Mouse (Mus musculus) kidney, adult 2 months (tissue): ENCODE results near the gene Trak1. TPM values are rescaled to one million over a fixed set of nuclear protein-coding genes. Genes with fewer than 3 reads are reported as not detected.
"Not testable (repeated sequence)": the region's sequence is repeated elsewhere in the genome, so short reads cannot be mapped to it uniquely, and the experiment has no call there.

Source experiments
- DNase-seq: peaks from one replicate; pipeline ENCODE4 v3.0.0; 2021
- H3K27ac ChIP-seq: fragments of 200-500 bp; 2 replicates; pipeline ENCODE4 v1.5.1; 2012; ENCODE audit warnings: low read depth, low read length, control low read depth, inconsistent platforms; ENCODE audit not compliant: insufficient read depth
- H3K27me3 ChIP-seq: fragments of 200-500 bp; replicated peaks from 2 replicates; pipeline ENCODE4 v1.6.1; 2012; ENCODE audit warnings: mild to moderate bottlenecking, moderate library complexity, low read length, inconsistent platforms; ENCODE audit not compliant: control insufficient read depth, insufficient read depth
- H3K36me3 ChIP-seq: fragments of 200-500 bp; 2 replicates; pipeline ENCODE4 v1.6.1; 2012; ENCODE audit warnings: mild to moderate bottlenecking, moderate library complexity, low read length, inconsistent platforms; ENCODE audit not compliant: control insufficient read depth, insufficient read depth
- H3K4me1 ChIP-seq: fragments of 200-500 bp; 2 replicates; pipeline ENCODE4 v1.6.1; 2011; ENCODE audit warnings: low read length; ENCODE audit not compliant: control insufficient read depth, insufficient read depth
- H3K4me3 ChIP-seq: fragments of 200-500 bp; 2 replicates; pipeline ENCODE4 v1.5.1; 2011; ENCODE audit warnings: mild to moderate bottlenecking, low read depth, low read length, control low read depth; ENCODE audit not compliant: insufficient read depth
- CTCF ChIP-seq: fragments of 200-500 bp; conservative IDR thresholded peaks from 2 replicates; pipeline ENCODE4 v1.5.1; 2011; ENCODE audit warnings: low read depth, mild to moderate bottlenecking, control low read depth, low read length, moderate library complexity, mixed read lengths; ENCODE audit not compliant: insufficient read depth, insufficient read length
- POLR2A ChIP-seq: fragments of 200-500 bp; IDR thresholded peaks from one replicate; pipeline ENCODE4 v1.6.1; 2011; ENCODE audit warnings: low read depth, low read length, control low read depth
- WGBS: fragments of 180-500 bp; shearing (Covaris S2); methylation state at CpG from one replicate; pipeline ENCODE4 v1.1.7; 2018; 5-methylcytosine and 5-hydroxymethylcytosine counted together
- polyA plus RNA-seq: library from polyadenylated mRNA; depleted of rRNA; stranded (reverse); fragments of >200 nt; gene quantifications from 2 replicates; pipeline ENCODE4 v1.2.3, GENCODE M21; 2012

Trak1 gene
- polyA plus RNA-seq, 1 experiment, result 65.1 TPM

DNA sequence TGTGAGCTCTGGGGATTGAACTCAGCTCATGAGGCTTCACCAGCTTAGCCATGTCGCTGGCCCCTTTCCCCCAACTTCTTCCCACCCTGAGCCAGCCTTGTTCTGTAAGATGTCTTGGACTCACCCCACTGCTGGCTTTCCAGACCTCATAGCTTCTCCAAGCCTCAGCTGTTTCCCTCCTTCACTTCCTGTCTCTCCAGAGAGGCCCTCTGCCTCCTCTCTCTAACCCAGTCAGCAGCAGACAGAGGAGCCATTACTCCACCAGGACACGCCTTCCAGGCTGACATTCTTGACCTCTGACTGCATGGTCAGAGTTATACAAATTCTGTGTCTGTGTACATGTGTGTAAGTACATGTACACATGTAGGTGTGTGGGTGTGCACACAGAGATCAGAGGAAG is 23.1 kb downstream of the Trak1 start:
- no peaks in the 10 kb centered on the region for H3K36me3 ChIP-seq
- H3K27ac ChIP-seq, result no peak overlapping the region
- TF ChIP-seq POLR2A, result no peak
- no peak for TF ChIP-seq CTCF
- H3K4me1 ChIP-seq, result peaks cover 14% of the 10 kb centered on the region
- H3K4me3 ChIP-seq, result no peak overlapping the region
- DNase-seq, result no peak
- H3K27me3 ChIP-seq, result no peaks in the 10 kb centered on the region
- WGBS, result 70% methylated on average over 2 of the region's 2 CpGs

GRCm38 (mm10) chr9:121321118-121321517 is 23.8 kb downstream of the Trak1 start:
- no peak for DNase-seq
- H3K4me3 ChIP-seq, result no peak overlapping the region
- H3K27me3 ChIP-seq, result no peaks in the 10 kb centered on the region
- TF ChIP-seq CTCF, result no peak
- TF ChIP-seq POLR2A, result no peak
- H3K27ac ChIP-seq, result no peak overlapping the region
- peaks cover 11% of the 10 kb centered on the region for H3K4me1 ChIP-seq
- H3K36me3 ChIP-seq, result no peaks in the 10 kb centered on the region
- WGBS, result 98% methylated on average over 2 of the region's 2 CpGs

DNA sequence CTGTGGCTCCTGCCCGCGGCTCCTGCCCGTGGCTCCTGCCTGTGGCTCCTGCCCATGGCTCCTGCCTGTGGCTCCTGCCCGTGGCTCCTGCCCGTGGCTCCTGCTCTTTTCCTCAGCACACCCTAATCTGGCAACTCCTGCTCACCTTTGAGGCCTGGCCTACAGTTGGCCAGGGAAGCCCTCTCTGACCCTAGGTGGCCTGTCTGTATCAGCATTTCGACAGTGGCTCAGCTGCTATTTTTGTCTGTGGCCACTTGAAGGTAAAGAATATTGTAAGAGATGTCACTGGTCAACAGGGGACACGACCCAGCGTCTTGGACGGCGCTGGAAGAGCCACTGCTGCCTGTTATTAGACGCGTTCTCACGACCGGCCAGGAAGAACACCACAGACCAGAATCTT is 24.7 kb downstream of the Trak1 start:
- no peak overlapping the region for H3K27ac ChIP-seq
- TF ChIP-seq POLR2A, result no peak
- TF ChIP-seq CTCF, result no peak
- H3K4me3 ChIP-seq, result no peak overlapping the region
- no peak for DNase-seq
- peaks cover 9% of the 10 kb centered on the region for H3K4me1 ChIP-seq
- no peaks in the 10 kb centered on the region for H3K27me3 ChIP-seq
- H3K36me3 ChIP-seq, result no peaks in the 10 kb centered on the region
- 96% methylated on average over 14 of the region's 14 CpGs for WGBS

DNA sequence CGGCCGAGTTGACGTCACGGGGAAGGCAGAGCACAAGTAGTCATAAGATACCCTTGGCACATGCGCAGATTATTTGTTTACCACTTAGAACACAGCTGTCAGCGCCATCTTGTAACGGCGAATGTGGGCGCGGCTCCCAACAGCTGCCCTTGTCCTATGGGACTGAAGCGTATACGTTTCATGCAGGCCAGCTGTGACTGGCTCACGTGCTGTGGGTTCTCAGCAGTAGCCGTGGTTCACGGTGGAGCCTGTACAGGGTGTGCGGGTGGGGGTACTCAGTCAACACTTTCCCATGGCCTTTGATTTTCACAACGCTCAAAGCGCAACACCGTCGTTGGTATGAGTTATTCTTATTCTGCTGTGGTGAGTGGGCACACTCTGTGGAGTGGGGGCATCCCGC is 31.0 kb downstream of the Trak1 start:
- WGBS, result 98% methylated on average over 17 of the region's 21 CpGs
- H3K27me3 ChIP-seq, H3K27ac ChIP-seq, H3K4me3 ChIP-seq, H3K36me3 ChIP-seq, DNase-seq: not testable (repeated sequence)
- H3K4me1 ChIP-seq, result peaks cover 11% of the 10 kb centered on the region; the same call in 1 of the 2 replicates

GRCm38 (mm10) chr9:121329181-121329580 is 31.9 kb downstream of the Trak1 start:
- Histone ChIP-seq H3K4me1 (peaks cover 11% of the 10 kb centered on the region; the same call in 1 of the 2 replicates), H3K36me3 (no peaks in the 10 kb centered on the region), H3K4me3 (no peak overlapping the region), H3K27ac (no peak overlapping the region), H3K27me3 (no peaks in the 10 kb centered on the region)
- WGBS, result 70% methylated on average over 8 of the region's 8 CpGs
- no peak for DNase-seq
- TF ChIP-seq POLR2A (no peak), CTCF (no peak)

DNA sequence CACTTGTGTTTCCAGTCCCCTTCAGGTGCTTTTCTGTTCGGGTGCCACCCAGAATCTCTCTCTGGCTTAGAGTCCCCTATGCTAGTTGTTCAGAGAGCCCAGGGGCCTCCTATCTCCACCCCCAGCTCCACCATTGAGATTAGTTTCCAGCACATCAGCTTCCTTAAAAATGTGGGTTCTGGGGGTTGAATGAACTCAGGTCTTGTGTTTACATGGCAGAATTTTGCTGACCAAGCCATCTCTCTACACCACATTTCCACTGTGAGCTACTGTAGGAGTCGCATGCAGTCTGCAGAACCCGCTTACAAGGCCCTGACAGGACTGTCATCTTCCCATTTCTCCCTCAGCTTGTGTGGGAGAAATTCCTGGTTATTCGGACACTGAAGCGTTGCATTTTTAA is 32.8 kb downstream of the Trak1 start:
- Histone ChIP-seq H3K27me3 (no peaks in the 10 kb centered on the region), H3K36me3 (no peaks in the 10 kb centered on the region), H3K4me3 (no peak overlapping the region), H3K27ac (no peak overlapping the region), H3K4me1 (peaks cover 17% of the 10 kb centered on the region; the same call in 1 of the 2 replicates)
- TF ChIP-seq POLR2A (no peak), CTCF (no peak)
- no peak for DNase-seq
- 90% methylated on average over 5 of the region's 5 CpGs for WGBS

- no peaks in the 10 kb centered on the region for H3K27me3 ChIP-seq
- peaks cover 21% of the 10 kb centered on the region; the same call in 1 of the 2 replicates for H3K4me1 ChIP-seq
- TF ChIP-seq POLR2A (no peak), CTCF (no peak)
- WGBS, result 49% methylated on average over 5 of the region's 5 CpGs
- H3K4me3 ChIP-seq, result no peak overlapping the region
- no peak overlapping the region for H3K27ac ChIP-seq
- no peak for DNase-seq
- no peaks in the 10 kb centered on the region for H3K36me3 ChIP-seq
Observed at GRCm38 (mm10) chr9:121331438-121331837, 34.1 kb downstream of the Trak1 start.
